Mouse (Mus musculus) heart, adult 2 months (tissue): Measurements from ENCODE around the gene Ddx25. TPM values are rescaled to one million over a fixed set of nuclear protein-coding genes. Genes with fewer than 3 reads are reported as not detected.

ENCODE experiments used
- DNase-seq, 2 experiments: peaks; one replicate each; pipeline ENCODE4 v3.0.0; 2021
- H3K27ac ChIP-seq: fragments of 200-600 bp; 2 replicates; pipeline ENCODE4 v1.8.1; 2022
- H3K27me3 ChIP-seq: fragments of 200-500 bp; 2 replicates; pipeline ENCODE4 v1.6.1; 2012; ENCODE audit warnings: mild to moderate bottlenecking, low read length, inconsistent platforms, mixed read lengths; ENCODE audit not compliant: control insufficient read depth, insufficient read depth
- H3K36me3 ChIP-seq: fragments of 200-500 bp; 2 replicates; pipeline ENCODE4 v1.6.1; 2012; ENCODE audit warnings: low read length, inconsistent platforms; ENCODE audit not compliant: control insufficient read depth, insufficient read depth
- H3K4me1 ChIP-seq: fragments of 200-500 bp; 2 replicates; pipeline ENCODE4 v1.6.1; 2011; ENCODE audit warnings: low read length; ENCODE audit not compliant: control insufficient read depth, insufficient read depth
- H3K4me3 ChIP-seq: fragments of 200-600 bp; 2 replicates; pipeline ENCODE4 v1.8.1; 2022
- H3K79me2 ChIP-seq: fragments of 200-500 bp; replicated peaks from 2 replicates; pipeline ENCODE4 v1.6.1; 2012; ENCODE audit warnings: mild to moderate bottlenecking, inconsistent platforms, low read length, moderate library complexity, mixed read lengths; ENCODE audit not compliant: control insufficient read depth, insufficient read depth
- H3K9ac ChIP-seq: fragments of 200-500 bp; 2 replicates; pipeline ENCODE4 v1.6.1; 2012; ENCODE audit warnings: low read depth, mild to moderate bottlenecking, control low read depth, inconsistent platforms, low read length, mixed read lengths
- CTCF ChIP-seq: fragments of 200-600 bp; IDR thresholded peaks from 2 replicates; pipeline ENCODE4 v1.8.1; 2022; ENCODE audit warnings: antibody characterized with exemption, mild to moderate bottlenecking, moderate library complexity
- EP300 ChIP-seq: fragments of 200-500 bp; IDR thresholded peaks from 2 replicates; pipeline ENCODE4 v1.6.1; 2011; ENCODE audit warnings: low read depth, low read length, control low read depth; ENCODE audit not compliant: insufficient read depth
- POLR2A ChIP-seq: fragments of 200-500 bp; IDR thresholded peaks from 2 replicates; pipeline ENCODE4 v1.6.1; 2011; ENCODE audit warnings: mild to moderate bottlenecking, low read depth, low read length, control low read depth; ENCODE audit not compliant: insufficient read depth
- WGBS: fragments of 180-500 bp; shearing (Covaris S2); methylation state at CpG from one replicate; pipeline ENCODE4 v1.1.7; 2018; 5-methylcytosine and 5-hydroxymethylcytosine counted together
- intact Hi-C: fragments of 180-260 bp; cut with DNase I; formaldehyde crosslinking; loops from one replicate; pipeline ENCODE4 v1.15.1; 2025
- polyA plus RNA-seq: library from polyadenylated mRNA; depleted of rRNA; stranded (reverse); fragments of >200 nt; gene quantifications from 2 replicates; pipeline ENCODE4 v1.2.3, GENCODE M21; 2012
- total RNA-seq, 2 experiments: library from RNA; stranded (reverse); gene quantifications; 2 replicates each; pipeline ENCODE4 v1.2.3; 2021

Ddx25 gene
- total and polyA plus RNA-seq, 3 experiments, result 0.04 TPM; not detected in 2

DNA sequence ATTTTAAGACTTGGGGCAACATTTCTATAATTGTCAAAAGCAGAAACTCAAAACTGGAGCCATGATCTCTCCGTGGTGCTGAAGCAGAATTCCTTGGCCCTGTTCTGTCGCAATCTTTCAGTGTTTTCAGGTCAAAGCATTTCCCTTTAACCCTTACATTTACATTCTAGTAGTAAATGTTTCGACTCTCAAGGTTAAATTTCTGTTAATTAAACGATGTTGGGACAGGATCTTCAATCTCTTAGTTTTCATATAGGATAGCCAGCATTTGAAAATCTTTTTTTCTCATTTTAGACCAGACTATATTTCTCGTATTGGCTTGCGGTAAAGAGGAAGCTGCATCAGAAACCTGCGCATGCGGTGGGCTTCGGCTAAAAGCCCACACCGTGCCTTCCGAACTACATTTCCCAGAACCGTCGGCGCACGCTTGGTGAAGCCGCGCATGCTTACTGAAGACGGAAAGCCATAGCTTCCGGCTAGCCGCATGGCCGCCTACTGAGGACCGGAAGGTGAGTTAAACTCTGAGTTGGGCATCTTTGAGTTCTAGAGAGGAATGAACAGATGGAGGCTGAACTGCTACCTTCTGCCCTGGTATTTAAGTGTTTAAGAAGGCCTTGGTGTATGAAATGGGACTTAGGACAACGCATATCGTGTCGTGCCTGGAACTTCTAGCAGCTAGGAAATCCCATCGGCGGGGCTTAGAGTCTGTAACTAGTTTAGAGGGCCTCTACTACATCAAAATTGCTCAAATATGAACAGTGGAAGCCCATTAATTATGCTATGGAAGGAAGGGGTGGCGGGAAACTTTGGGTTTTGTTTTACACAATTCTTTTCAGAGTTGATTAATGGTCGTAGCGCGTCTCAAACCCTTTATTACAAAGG, 922 bp upstream of the Ddx25 start:
- Histone ChIP-seq H3K4me1 (no peaks in the 10 kb centered on the region; the same call in 1 of the 2 replicates), H3K27ac (peak overlapping the region; percentile 60), H3K36me3 (no peaks in the 10 kb centered on the region), H3K79me2 (no peaks in the 10 kb centered on the region; the same call in 1 of the 2 replicates), H3K9ac (peak overlapping the region; percentile 54), H3K27me3 (peaks cover 12% of the 10 kb centered on the region), H3K4me3 (peak overlapping the region; percentile 85)
- 2% methylated on average over 31 of the region's 31 CpGs for WGBS
- no peak for TF ChIP-seq EP300
- peak; percentile 81 for TF ChIP-seq POLR2A
- intact Hi-C loops, result no loop called here
- DNase-seq, result peak; percentile 79 to 82

DNA sequence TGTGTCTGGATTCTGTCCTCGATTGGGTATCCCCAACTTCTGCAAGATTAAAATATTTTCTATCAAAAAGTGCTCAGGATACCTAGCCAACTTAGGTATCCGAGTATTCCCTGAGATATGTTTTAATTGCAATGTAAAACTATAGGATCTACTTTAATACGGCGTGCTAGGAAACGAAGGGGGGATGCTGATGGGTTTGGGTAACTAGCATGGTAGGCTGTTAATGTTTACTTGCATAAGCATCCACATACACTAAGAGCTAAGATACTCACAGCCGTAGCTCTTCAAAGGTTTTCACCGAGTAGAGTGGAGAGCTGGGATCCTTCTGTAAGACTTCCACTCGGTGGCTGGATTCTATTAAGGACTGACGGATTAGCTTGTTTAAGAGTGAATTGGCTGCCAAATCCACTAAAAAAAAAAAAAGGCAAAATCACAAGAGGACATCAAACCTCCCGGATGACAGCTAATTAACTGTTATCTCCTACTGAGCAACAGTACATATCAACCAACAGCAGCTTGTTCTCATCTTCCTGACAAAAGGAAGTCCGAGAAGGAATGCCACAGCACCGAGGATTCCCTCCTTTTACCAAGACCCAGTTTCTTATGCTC, 1.7 kb downstream of the Ddx25 start:
- no peak for DNase-seq
- intact Hi-C loops, result no loop called here
- no peak overlapping the region for H3K9ac ChIP-seq
- peaks cover 12% of the 10 kb centered on the region for H3K27me3 ChIP-seq
- no peaks in the 10 kb centered on the region; the same call in 1 of the 2 replicates for H3K4me1 ChIP-seq
- 50% methylated on average over 12 of the region's 12 CpGs for WGBS
- H3K4me3 ChIP-seq, result no peak overlapping the region
- no peaks in the 10 kb centered on the region for H3K36me3 ChIP-seq
- H3K79me2 ChIP-seq, result no peaks in the 10 kb centered on the region; the same call in 1 of the 2 replicates
- TF ChIP-seq CTCF (no peak), EP300 (no peak), POLR2A (no peak)
- H3K27ac ChIP-seq, result no peak overlapping the region

DNA sequence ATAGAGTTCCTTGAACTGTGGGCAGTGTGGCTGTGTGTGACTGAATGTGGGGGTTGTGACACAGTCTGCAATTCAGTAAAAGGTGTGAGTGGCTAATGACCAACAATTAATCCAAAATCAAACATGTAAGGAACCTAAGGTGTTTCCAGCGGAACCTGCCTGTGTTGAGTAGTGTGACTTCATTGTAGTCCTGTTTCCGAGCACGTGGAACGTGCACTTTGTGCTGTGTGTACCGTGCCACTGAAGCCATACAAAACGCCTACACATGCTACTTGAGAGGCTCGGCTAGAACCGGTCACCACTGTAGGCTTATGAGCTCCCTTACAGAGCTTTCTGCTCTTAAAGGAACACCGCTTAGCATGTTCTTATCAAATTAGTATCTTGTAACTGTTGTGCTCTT, 9.9 kb downstream of the Ddx25 start:
- intact Hi-C loops, result loop anchor here (10.0 kb wide), 1 partner anchor 514 kb away; no protein-coding TSS in a partner anchor
- Histone ChIP-seq H3K27ac (no peak overlapping the region), H3K36me3 (no peaks in the 10 kb centered on the region), H3K4me3 (no peak overlapping the region), H3K4me1 (no peaks in the 10 kb centered on the region), H3K9ac (no peak overlapping the region), H3K27me3 (no peaks in the 10 kb centered on the region), H3K79me2 (no peaks in the 10 kb centered on the region)
- WGBS, result 77% methylated on average over 9 of the region's 9 CpGs
- TF ChIP-seq POLR2A (no peak), EP300 (no peak), CTCF (no peak)
- DNase-seq, result no peak

DNA sequence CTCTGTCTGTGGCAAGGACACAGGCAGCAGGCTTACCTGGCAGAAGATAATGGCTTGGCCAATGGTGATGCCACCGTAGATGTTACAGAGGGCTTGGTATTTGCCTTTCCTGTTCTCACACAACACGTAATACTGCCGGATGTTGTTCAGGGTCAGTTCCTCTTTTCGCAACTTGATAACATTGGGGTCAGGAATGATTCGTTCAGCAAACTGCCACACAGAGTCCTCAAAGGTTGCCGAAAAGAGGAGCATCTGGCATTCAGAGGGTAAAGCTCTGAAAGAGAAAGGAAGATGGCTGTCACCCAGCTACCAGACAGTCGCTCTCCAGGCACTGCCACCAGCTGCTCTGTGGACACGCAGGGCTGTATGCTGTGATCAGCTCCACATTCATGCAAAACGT, 11.6 kb downstream of the Ddx25 start:
- no peaks in the 10 kb centered on the region for H3K27me3 ChIP-seq
- intact Hi-C loops, result loop anchor here (10.0 kb wide), 1 partner anchor 512 kb away; no protein-coding TSS in a partner anchor
- DNase-seq, result no peak
- no peaks in the 10 kb centered on the region for H3K4me1 ChIP-seq
- no peak for TF ChIP-seq EP300
- no peak for TF ChIP-seq CTCF
- TF ChIP-seq POLR2A, result no peak
- no peak overlapping the region for H3K4me3 ChIP-seq
- no peak overlapping the region for H3K9ac ChIP-seq
- H3K27ac ChIP-seq, result no peak overlapping the region
- H3K36me3 ChIP-seq, result no peaks in the 10 kb centered on the region
- H3K79me2 ChIP-seq, result no peaks in the 10 kb centered on the region
- 55% methylated on average over 9 of the region's 9 CpGs for WGBS

DNA sequence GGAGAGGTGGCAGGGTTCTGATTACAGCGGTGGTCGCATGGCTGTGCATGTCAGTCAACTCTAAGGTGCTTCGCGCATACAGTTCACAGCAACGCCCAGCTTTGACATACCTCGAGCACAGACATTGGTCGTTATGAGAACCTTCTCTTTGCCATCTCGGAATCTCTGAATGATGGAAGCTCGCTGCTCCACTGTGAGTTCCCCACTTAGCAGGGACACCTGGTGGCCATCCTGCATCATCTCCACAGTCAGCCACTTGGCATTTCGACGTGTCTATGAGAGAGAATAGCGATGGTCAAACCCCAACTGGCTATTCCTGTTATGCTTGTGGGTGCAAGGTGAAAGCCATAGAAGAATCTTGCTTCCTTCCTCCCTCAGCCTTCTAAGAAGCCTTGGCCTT, 12.6 kb downstream of the Ddx25 start:
- Histone ChIP-seq H3K36me3 (no peaks in the 10 kb centered on the region), H3K9ac (no peak overlapping the region), H3K4me3 (no peak overlapping the region), H3K79me2 (no peaks in the 10 kb centered on the region), H3K4me1 (no peaks in the 10 kb centered on the region), H3K27ac (no peak overlapping the region), H3K27me3 (no peaks in the 10 kb centered on the region)
- WGBS, result 66% methylated on average over 12 of the region's 12 CpGs
- no peak for DNase-seq
- TF ChIP-seq CTCF (no peak), POLR2A (no peak), EP300 (no peak)
- intact Hi-C loops, result loop anchor here (10.0 kb wide), 1 partner anchor 511 kb away; no protein-coding TSS in a partner anchor
